Mouse (Mus musculus) embryonic stem cell, embryonic (primary cell): ENCODE results near the gene Cltc.

Experiments
- CTCF ChIA-PET, 4 experiments: fragments of 300-600 bp in 2 of 4; fragments of 350-600 bp in 2 of 4; sonication (Branson Sonifier 250); formaldehyde crosslinking; loops; one replicate each; lab custom pipeline; 2022; ENCODE audit warnings: inconsistent platforms in 2 of 4; lab: Charles Lee
- POLR2A ChIA-PET, 4 experiments: fragments of 300-600 bp in 2 of 4; fragments of 350-600 bp in 2 of 4; sonication (Branson Sonifier 250); formaldehyde crosslinking; loops; one replicate each; lab custom pipeline; 2022; ENCODE audit warnings: antibody characterized with exemption in 4 of 4, inconsistent platforms in 1 of 4; lab: Charles Lee

The Cltc gene

DNA sequence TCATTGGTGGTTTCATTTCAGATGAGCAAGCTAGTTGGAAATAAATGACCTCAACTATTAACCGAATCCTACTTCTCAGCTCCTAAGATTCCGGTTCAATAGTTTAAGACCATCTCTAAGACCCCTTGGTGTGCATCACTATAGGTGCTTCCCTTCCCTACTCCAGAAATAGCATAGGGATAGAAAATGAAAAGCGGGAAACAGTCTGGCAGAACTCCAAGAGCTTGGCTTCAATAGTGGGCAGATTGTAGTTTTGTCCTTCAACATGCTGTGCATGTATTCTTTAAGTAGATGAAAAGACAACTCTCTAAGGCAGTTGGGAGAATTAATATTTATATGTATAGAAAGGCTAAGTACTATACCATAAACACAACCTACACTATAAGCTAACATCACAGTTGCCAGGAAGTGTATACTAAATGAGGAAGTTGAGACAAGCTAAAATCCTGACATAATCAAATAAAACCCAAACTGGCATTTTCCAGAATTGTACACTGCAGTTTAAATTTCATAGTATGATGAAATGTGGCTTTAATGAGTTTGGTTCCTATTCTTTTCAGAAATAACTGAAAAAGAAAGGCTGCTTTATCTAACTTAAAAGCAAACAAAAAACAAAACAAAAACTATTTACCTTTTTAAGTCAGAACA lies 7.5 kb downstream of the Cltc start:
- POLR2A ChIA-PET: interaction anchor here (0.7 to 10.5 kb wide), 14 partner anchors 8 to 359 kb away, joined by 3 to 105 read pairs (median 4); partner anchors contain the start of genes Cltc (in 1 of the 4), Prr11 (in 1 of the 4) and Ska2 (in 1 of the 4)
- CTCF ChIA-PET: interaction anchor here in 2 of 4 experiments (1.1 to 1.2 kb wide), 2 partner anchors 9 to 87 kb away, joined by 3 to 6 read pairs; no protein-coding TSS in a partner anchor

DNA sequence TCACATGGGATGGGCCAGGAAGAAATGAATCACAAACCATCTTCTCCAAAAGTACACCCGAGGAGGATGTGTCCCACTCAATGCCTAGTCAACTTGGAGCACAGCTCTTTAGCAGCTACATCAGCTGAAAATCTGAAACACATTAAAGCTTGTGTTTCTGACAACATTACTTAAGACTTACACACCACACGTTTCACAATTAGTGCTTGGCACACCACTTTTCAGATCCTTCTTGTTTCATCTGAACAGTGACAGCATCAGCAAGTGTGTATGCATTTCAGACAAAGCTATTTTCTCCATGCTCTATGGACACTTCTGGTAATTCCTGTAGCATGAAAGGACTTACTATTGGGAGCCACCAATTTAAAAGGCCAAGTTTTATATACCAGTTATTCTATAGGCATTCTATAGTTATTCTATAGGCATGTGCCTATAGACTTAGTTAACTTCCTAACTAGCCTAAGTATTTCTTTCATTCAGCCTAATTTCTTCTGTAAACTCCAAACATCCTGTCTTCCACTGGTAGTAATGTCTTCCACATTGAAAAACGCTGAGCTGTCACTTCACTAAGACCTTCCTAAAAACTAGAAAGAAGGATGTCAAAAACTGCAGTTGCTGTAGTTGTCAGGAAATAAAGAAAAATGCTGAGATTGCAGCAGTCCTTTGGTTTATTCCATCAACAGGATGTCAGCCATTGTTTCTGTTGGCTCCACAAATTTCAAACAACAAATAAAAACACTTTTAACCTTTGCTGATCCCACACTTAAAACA lies 11.5 kb downstream of the Cltc start:
- ChIA-PET POLR2A (interaction anchor here in 3 of 4 experiments (0.6 to 10.5 kb wide), 8 partner anchors 8 to 663 kb away, joined by 3 to 105 read pairs (median 4); partner anchors contain the start of gene Cltc (in 2 of the 3)), CTCF (interaction anchor here in 1 of 4 experiments (0.6 kb wide), 1 partner anchor 261 kb away, joined by 3 read pairs; no protein-coding TSS in a partner anchor)

DNA sequence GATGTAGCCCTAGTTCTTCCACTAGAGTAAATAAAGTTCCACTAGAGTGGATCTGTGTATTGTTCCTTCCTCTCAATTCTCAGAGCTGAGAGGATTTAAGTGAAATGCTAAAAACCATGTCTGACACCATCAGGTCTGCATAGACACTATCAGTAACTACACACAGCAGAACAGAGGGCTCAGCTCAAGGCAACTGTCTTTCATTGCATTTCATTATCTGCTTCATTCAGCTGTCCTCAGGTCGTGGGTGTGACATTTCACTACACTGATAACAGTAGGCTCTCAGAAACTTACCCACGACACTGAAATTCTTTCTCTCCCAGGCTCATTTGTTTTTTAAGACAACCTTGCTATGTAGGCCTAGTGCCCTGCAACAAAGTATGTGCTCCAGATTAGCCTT lies 14.8 kb downstream of the Cltc start:
- POLR2A ChIA-PET: interaction anchor here in 2 of 4 experiments (4.5 to 10.5 kb wide), 2 partner anchors 15 to 16 kb away, joined by 25 to 105 read pairs; partner anchors contain the start of gene Cltc (in 2 of the 2)
- CTCF ChIA-PET: no interaction called here

DNA sequence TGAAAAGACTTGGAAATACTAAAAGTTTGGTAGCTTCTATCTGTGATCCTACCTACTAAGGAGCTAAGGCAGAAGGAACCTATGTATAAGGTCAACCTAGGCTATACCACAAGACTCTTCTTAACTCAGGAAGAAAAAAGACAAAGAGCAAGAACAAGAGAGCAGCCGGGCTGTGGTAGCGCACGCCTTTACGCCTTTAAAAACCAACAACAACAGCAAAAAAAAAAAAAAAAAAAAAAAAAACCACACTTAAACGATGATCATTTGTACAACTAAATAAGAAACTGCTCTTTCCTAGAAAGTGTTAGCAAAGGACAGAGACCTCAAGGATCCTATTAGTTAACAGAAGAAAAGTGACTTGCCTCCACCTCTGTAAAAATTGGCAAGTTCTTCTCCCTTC lies 15.9 kb downstream of the Cltc start:
- POLR2A ChIA-PET: interaction anchor here in 2 of 4 experiments (0.5 to 5.3 kb wide), 7 partner anchors 8 to 17 kb away, joined by 3 to 45 read pairs (median 4); partner anchors contain the start of gene Cltc (in 1 of the 2)
- CTCF ChIA-PET: interaction anchor here in 1 of 4 experiments (0.7 to 1.1 kb wide), 2 partner anchors 8 to 37 kb away, joined by 6 read pairs; no protein-coding TSS in a partner anchor

DNA sequence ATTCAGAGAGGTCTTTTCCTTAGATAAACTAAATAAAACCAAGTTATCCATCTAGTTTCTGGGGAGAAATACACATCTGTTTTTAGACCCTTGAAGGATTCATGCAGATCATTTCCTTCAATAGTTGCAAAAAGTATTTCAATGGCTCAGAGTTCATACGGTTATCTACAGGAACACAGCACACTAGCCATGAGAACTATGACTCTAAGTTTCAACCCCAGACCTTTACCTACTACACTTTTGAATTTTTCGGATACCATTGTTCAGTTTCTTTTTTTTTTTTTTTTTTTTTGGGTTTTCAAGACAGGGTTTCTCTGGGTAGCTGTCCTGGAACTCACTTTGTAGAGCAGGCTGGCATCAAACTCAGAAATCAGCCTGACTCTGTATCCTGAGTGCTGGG lies 17.9 kb downstream of the Cltc start:
- ChIA-PET CTCF (interaction anchor here in 1 of 4 experiments (0.7 kb wide), 1 partner anchor 428 kb away, joined by 4 read pairs; no protein-coding TSS in a partner anchor), POLR2A (interaction anchor here (0.6 to 5.3 kb wide), 9 partner anchors 11 to 426 kb away, joined by 3 to 45 read pairs (median 4); partner anchors contain the start of genes Cltc (in 2 of the 4), Ptrh2 (in 1 of the 4), Rps6kb1 (in 1 of the 4) and Tubd1 (in 1 of the 4))

DNA sequence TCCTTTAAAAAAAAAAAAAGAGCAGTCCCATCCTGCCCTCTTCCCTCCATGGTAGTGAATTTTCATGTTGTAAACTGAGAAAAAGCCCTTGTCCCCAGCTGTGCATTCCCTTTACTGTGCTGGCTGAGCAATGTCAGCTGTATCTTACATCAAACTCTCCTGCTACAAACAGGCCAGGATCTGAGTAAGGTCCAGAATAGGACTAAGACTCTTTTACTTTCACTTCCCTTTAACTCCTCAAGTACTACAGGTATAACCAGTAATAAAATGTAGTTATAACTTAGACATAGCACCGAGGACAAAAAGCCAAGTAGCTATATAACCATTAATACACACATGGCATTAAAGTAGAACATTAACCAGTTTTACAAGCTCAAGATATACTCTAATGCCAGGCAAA lies 18.4 kb downstream of the Cltc start:
- CTCF ChIA-PET: interaction anchor here in 1 of 4 experiments (0.7 kb wide), 1 partner anchor 428 kb away, joined by 4 read pairs; no protein-coding TSS in a partner anchor
- POLR2A ChIA-PET: interaction anchor here (0.6 to 5.3 kb wide), 10 partner anchors 12 to 427 kb away, joined by 3 to 45 read pairs (median 4); partner anchors contain the start of genes Cltc (in 2 of the 4), Ptrh2 (in 1 of the 4), Rps6kb1 (in 1 of the 4) and Tubd1 (in 1 of the 4)

DNA sequence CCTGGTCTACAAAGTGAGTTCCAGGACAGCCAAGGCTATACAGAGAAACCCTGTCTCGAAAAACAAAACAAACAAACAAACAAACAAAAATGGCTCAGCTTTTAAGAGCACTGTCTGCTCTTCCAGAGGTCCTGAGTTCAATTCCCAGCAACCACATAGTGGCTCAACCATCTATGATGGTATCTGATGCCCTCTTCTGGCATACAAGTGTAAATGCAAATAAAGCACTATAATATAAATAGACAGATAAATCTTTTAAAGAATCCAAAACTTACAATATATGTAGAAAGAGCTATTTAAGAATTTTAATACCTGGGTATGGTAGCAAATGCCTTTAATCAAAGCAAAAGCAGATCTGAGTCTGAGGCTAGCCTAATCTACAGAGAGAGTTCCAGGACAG lies 19.1 kb downstream of the Cltc start:
- ChIA-PET POLR2A (interaction anchor here (0.5 to 5.3 kb wide), 20 partner anchors 7 to 272 kb away, joined by 3 to 45 read pairs (median 4); partner anchors contain the start of genes Cltc (in 4 of the 4), Rps6kb1 (in 2 of the 4), Tubd1 (in 2 of the 4) and Ptrh2 (in 1 of the 4)), CTCF (interaction anchor here in 3 of 4 experiments (0.5 to 1.2 kb wide), 5 partner anchors 20 to 245 kb away, joined by 3 to 6 read pairs (median 3); no protein-coding TSS in a partner anchor)

DNA sequence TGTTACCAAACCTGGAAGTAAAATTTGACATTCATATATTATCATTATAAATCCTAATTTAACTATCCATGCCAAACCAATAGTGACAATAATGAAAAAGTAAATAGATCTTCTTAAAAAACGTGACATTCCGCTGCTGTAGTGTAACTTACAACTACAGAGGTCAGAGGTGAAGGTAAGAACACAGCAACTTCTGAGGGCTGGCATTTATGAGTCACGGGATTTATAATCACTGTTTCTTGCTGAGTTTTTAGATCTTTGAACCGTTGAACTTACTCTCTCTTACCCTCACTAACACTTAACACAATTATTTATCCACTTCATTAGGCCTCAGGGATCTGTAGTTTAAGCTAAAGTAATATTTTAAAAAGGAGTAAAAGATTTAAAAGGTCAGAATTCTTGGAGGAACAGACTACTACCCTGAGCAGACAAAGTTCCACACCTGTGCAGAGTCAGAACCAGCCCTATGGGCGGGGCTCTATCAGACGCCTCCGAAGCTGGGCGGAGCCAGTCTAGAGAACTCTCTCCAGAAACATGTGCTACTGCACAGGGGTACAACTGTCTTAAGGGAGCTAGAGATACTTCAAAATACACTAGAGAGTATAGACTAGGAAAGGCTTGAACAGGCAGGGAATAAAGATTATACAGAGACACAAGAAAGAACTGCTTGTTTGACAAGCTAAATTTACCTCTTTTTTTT lies 19.9 kb downstream of the Cltc start:
- CTCF ChIA-PET: interaction anchor here (0.5 to 1.2 kb wide), 12 partner anchors 21 to 246 kb away, joined by 3 to 6 read pairs (median 3); no protein-coding TSS in a partner anchor
- POLR2A ChIA-PET: interaction anchor here (0.5 to 5.3 kb wide), 24 partner anchors 8 to 273 kb away, joined by 3 to 45 read pairs (median 4); partner anchors contain the start of genes Cltc (in 4 of the 4), Rps6kb1 (in 3 of the 4) and Tubd1 (in 3 of the 4)

DNA sequence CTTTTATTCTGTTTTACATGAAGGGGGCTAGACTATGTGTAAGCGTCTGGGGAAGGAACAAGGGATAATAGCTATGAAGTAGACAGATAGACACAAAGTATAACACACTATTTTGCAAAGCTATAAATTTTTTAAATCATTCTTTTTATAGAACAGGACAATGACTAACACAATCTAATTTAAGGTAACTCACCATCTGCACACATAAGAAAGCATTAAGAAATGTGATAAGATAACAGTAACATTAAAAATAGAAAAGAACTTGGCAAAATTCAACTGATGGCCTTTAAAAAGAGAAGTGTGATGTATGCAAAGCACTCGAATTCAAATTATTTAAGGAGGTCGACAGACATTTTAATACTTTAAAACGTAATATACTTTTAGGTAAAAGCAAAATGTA lies 22.4 kb downstream of the Cltc start:
- ChIA-PET POLR2A (interaction anchor here in 3 of 4 experiments (0.5 to 1.4 kb wide), 5 partner anchors 14 to 115 kb away, joined by 3 to 7 read pairs (median 3); partner anchors contain the start of genes Cltc (in 1 of the 3), Ptrh2 (in 1 of the 3) and Vmp1 (in 1 of the 3)), CTCF (no interaction called here)

DNA sequence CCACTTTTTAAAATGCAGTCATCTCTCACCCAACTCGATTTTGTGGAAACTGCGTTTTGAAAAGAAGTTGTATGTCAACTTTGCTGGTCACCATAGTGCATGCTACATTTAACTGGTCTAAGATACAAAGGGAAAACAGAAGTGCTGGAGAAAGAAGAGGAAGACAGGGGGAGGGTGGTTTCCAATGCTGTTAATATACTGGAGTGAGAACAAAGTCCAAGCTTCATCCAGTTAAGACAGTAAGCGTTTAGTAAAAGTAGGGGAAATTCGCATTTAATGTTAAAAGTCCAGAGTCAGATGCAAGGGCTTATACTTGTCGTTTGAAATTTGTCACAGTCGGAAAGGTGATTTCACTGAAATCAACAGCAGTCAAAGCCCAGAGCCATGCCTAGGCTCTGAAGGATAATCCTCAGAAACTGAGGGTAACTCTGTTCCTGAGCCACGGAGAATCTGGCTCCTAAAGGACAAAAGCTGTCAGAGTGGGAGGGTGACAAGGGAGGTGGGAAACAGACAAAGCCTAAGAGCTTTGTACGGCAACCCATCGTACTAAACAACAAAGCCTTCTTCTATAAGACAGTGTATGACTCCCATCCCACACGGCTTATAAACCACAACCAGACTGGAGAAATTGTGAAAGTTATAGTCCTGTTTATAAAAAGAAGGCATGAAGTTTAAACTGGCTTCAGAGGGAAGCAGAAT lies 23.0 kb downstream of the Cltc start:
- ChIA-PET CTCF (interaction anchor here in 2 of 4 experiments (0.6 to 0.8 kb wide), 2 partner anchors 102 to 261 kb away, joined by 3 to 10 read pairs; no protein-coding TSS in a partner anchor), POLR2A (interaction anchor here in 3 of 4 experiments (0.5 to 1.4 kb wide), 8 partner anchors 12 to 613 kb away, joined by 3 to 7 read pairs (median 3); partner anchors contain the start of genes Cltc (in 1 of the 3), Ptrh2 (in 1 of the 3) and Vmp1 (in 1 of the 3))

DNA sequence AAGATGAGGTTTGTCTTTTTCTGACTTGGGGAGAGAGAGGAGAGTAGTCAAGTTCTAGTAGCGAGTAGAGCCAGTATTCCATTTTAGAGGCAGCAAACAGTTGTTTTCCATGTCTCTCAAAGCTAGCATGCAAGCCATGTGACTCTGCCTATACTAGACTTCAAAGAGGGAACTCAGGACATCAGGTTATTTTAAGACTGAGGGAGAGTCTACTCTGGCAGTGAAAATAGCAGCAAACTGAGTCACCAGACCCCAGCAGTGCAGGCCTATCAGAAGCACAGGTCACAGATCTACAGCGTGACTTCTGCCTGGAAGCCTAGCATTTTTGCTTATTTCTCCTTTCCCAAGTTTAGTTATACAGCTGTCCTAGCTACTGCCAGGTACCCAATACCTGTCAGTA lies 25.9 kb downstream of the Cltc start:
- POLR2A ChIA-PET: interaction anchor here in 2 of 4 experiments (0.6 to 2.8 kb wide), 10 partner anchors 8 to 60 kb away, joined by 3 to 11 read pairs (median 4); partner anchors contain the start of genes Ptrh2 (in 1 of the 2) and Vmp1 (in 1 of the 2)
- CTCF ChIA-PET: interaction anchor here in 2 of 4 experiments (0.6 kb wide), 2 partner anchors 125 to 1894 kb away, joined by 3 to 4 read pairs; no protein-coding TSS in a partner anchor

DNA sequence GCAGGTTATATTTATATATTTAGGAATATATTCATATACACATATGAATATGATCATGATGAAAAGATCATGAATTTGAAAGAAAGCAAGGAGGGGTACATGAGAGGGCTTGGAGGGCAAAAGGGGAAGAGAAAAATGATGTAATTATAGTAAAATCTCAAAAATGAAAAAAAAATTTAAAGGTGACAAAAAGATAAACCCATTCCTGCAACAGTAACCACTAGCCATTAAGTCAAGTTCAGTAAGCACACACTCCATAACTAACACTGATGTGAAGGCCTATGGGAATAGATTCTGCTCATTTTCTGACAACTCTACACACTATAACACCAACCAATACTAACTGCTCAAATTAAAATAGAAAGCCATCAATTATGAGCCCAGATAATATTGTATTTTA lies 31.8 kb downstream of the Cltc start:
- POLR2A ChIA-PET: no interaction called here
- CTCF ChIA-PET: no interaction called here

DNA sequence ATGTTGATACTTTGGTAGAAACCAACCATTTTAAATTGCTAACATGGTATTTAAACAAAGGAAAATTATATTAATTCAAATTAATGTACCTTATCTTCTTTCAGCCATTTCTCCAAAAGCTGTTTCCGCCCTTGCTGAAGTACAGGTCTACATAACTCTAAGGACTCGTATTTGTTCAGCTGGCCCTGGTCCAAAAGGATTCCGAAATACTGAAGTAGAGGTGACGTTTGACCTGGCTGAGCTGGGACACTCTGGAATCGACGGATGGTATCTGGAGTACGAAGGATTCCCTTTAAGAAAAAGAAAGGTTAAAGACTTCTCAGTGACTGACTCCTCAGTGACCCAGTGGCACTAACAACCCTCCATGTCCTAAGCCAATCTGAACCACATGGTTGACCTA lies 32.4 kb downstream of the Cltc start:
- POLR2A ChIA-PET: no interaction called here

DNA sequence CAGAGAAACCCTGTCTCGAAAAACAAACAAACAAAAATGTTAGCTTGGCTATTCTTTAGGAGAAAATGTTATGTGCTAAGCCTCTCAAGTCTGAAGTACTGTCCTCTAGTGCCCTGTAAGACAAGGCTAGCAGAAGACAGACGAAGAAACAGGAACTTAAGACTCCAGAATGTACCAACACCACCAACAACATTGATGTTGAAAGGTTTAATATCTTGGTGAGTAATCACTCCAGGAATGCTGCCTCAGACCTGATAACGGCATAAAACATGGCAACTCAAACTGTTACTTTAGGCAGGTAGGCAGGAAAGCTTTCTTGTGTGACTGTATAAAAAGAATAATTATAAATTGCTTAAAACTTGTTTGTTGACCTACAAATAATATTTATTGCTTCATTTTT lies 33.4 kb downstream of the Cltc start:
- CTCF ChIA-PET: no interaction called here
- POLR2A ChIA-PET: interaction anchor here in 2 of 4 experiments (0.6 to 1.4 kb wide), 2 partner anchors 8 to 180 kb away, joined by 3 to 5 read pairs; partner anchors contain the start of gene Rps6kb1 (in 1 of the 2)

More for the DNA sequence above, 32.4 kb downstream of the Cltc start:
- CTCF ChIA-PET: no interaction called here

DNA sequence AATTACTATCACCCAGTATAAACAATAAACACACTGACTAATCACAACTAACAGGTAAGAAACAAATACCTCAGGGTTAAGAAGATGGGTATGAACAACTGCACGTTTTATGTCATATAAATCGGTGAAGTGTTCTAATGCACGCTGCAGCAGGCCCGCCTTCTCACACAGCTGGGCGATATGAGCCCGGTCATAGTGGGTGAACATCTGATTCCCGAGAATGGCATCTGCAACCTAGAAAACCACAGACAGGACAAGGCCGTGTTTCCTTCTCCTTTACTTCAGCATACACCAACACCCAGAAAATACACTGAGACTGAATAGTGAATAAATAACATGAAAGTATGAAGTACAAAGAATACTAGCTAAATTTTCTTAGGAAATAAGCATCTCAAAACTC lies 38.0 kb downstream of the Cltc start:
- POLR2A ChIA-PET: interaction anchor here in 1 of 4 experiments (0.9 to 1.1 kb wide), 4 partner anchors 10 to 116 kb away, joined by 3 to 4 read pairs (median 3); no protein-coding TSS in a partner anchor
- CTCF ChIA-PET: no interaction called here

DNA sequence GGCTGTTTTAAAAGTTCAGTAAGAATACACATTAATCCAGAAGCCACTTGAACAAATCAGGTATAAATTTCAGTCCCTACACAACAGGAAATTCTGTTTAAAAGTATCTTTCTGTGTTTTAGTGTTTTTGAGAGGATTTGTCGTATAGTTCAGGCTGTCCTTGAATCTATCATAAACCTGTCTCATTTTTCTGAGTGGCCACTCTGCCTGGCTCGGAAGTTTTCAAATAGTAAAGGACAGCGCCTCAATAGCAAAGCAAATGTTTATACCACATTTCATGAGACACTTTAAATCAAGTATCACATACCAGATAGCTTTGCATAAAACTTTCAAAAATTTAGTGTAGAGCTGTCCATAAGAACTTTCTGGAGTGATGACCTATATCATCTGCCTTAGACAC lies 39.0 kb downstream of the Cltc start:
- ChIA-PET POLR2A (interaction anchor here in 1 of 4 experiments (0.7 to 1.1 kb wide), 5 partner anchors 11 to 117 kb away, joined by 3 to 4 read pairs (median 3); no protein-coding TSS in a partner anchor), CTCF (interaction anchor here in 1 of 4 experiments (0.5 kb wide), 1 partner anchor 73 kb away, joined by 3 read pairs; no protein-coding TSS in a partner anchor)
